Mouse (Mus musculus): ENCODE results near the gene Man1a2. TPM values are rescaled to one million over a fixed set of nuclear protein-coding genes. Genes with fewer than 3 reads are reported as not detected.

Gene Man1a2
- 56.2 and 73.8 TPM in 2 replicates for polyA plus RNA-seq (2015; fragmentation: Nextera tagmentation; extraction: Ambion mirVana)

GRCm38 (mm10) chr3:100685087-100685762, at the start of gene Man1a2:
Gene Man1a2, minus strand, starts transcription at chr3:100685503.

Other genes with a start within 250 kb of the Man1a2 start
- gene Tent5c, start 196.2 kb downstream of the Man1a2 start, polyA plus RNA-seq (2015; fragmentation: Nextera tagmentation; extraction: Ambion mirVana) = 7.6 and 8.2 TPM in 2 replicates
- gene Vtcn1, start 140.0 kb upstream of the Man1a2 start, polyA plus RNA-seq (2015; fragmentation: Nextera tagmentation; extraction: Ambion mirVana) = 0.29 and 0.36 TPM in 2 replicates
- 3.5 and 4.2 TPM in 2 replicates for gene Trim45, start 236.7 kb upstream of the Man1a2 start, polyA plus RNA-seq (2015; fragmentation: Nextera tagmentation; extraction: Ambion mirVana)